Mouse (Mus musculus): ENCODE measurements around the gene Ankrd33.

The Ankrd33 gene

GRCm38 (mm10) chr15:101125561-101125960 is 10.0 kb downstream of the Ankrd33 start:
- no peak for DNase-seq (ENCODE audit: low spot score)

- DNase-seq (ENCODE audit: low spot score) = peak; percentile 69
Measured at GRCm38 (mm10) chr15:101126876-101127544, 11.5 kb downstream of the Ankrd33 start.

GRCm38 (mm10) chr15:101128181-101129089 is 12.9 kb downstream of the Ankrd33 start, which contains the start of gene Acvrl1:
Gene Acvrl1 (plus strand): TSS chr15:101128522.
- peak; percentile 62 for DNase-seq (ENCODE audit: low spot score)

- no peak for DNase-seq (ENCODE audit: low spot score)
Measured at GRCm38 (mm10) chr15:101129412-101129811, 13.9 kb downstream of the Ankrd33 start.

- no peak for DNase-seq (ENCODE audit: low spot score)
Measured at GRCm38 (mm10) chr15:101131498-101131897, 15.9 kb downstream of the Ankrd33 start.

GRCm38 (mm10) chr15:101132041-101132440 is 16.5 kb downstream of the Ankrd33 start:
- no peak for DNase-seq (ENCODE audit: low spot score)

- no peak for DNase-seq (ENCODE audit: low spot score)
Measured at GRCm38 (mm10) chr15:101132761-101133160, 17.2 kb downstream of the Ankrd33 start.

- no peak for DNase-seq (ENCODE audit: low spot score)
Measured at GRCm38 (mm10) chr15:101133993-101134704, 18.6 kb downstream of the Ankrd33 start.

- DNase-seq (ENCODE audit: low spot score) = no peak
Measured at GRCm38 (mm10) chr15:101135405-101135804, 19.9 kb downstream of the Ankrd33 start.

GRCm38 (mm10) chr15:101137455-101137854 is 21.9 kb downstream of the Ankrd33 start:
- no peak for DNase-seq (ENCODE audit: low spot score)

GRCm38 (mm10) chr15:101138675-101139074 is 23.1 kb downstream of the Ankrd33 start:
- DNase-seq (ENCODE audit: low spot score) = no peak

- DNase-seq (ENCODE audit: low spot score) = no peak
Measured at GRCm38 (mm10) chr15:101139885-101140284, 24.3 kb downstream of the Ankrd33 start.

GRCm38 (mm10) chr15:101140587-101140986 is 25.0 kb downstream of the Ankrd33 start:
- no peak for DNase-seq (ENCODE audit: low spot score)

- peak; percentile 69 for DNase-seq (ENCODE audit: low spot score)
Measured at GRCm38 (mm10) chr15:101141061-101141541, 25.5 kb downstream of the Ankrd33 start.

GRCm38 (mm10) chr15:101142672-101143071 is 27.1 kb downstream of the Ankrd33 start:
- DNase-seq (ENCODE audit: low spot score) = no peak

GRCm38 (mm10) chr15:101143494-101143893 is 27.9 kb downstream of the Ankrd33 start:
- peak; percentile 66 for DNase-seq (ENCODE audit: low spot score)

GRCm38 (mm10) chr15:101144176-101144575 is 28.6 kb downstream of the Ankrd33 start:
- no peak for DNase-seq (ENCODE audit: low spot score)

GRCm38 (mm10) chr15:101144779-101145178 is 29.2 kb downstream of the Ankrd33 start:
- no peak for DNase-seq (ENCODE audit: low spot score)

- DNase-seq (ENCODE audit: low spot score) = peak; percentile 98
Measured at GRCm38 (mm10) chr15:101145424-101146099, 30.0 kb downstream of the Ankrd33 start.

- DNase-seq (ENCODE audit: low spot score) = no peak
Measured at GRCm38 (mm10) chr15:101146100-101146965, 30.8 kb downstream of the Ankrd33 start.

Data from urinary bladder, postnatal 14 days (tissue).